Mouse (Mus musculus) CH12.LX (cell line): ENCODE measurements around the gene Il17ra.

ENCODE experiments used
- CHD2 ChIP-seq: IDR thresholded peaks from 2 replicates; pipeline ENCODE4 v1.6.1; 2011; ENCODE audit warnings: low read length, improper control_type of control experiment
- CTCF ChIP-seq, 2 experiments: IDR thresholded peaks in 1 of 2; conservative IDR thresholded peaks in 1 of 2; 2 replicates each; pipeline ENCODE4 v1.5.1; 2011 to 2012; ENCODE audit warnings: low read depth in 2 of 2, low read length in 2 of 2, improper control_type of control experiment in 1 of 2, inconsistent platforms in 1 of 2, mild to moderate bottlenecking in 1 of 2, moderate library complexity in 1 of 2
- EP300 ChIP-seq: IDR thresholded peaks from 2 replicates; pipeline ENCODE4 v1.6.1; 2011; ENCODE audit warnings: low read length, improper control_type of control experiment
- JUND ChIP-seq: conservative IDR thresholded peaks from 2 replicates; pipeline ENCODE4 v1.6.1; 2011; ENCODE audit warnings: low read depth, low read length, improper control_type of control experiment
- KAT2A ChIP-seq: IDR thresholded peaks from 2 replicates; pipeline ENCODE4 v1.6.1; 2012; ENCODE audit warnings: low read length, improper control_type of control experiment, inconsistent platforms; ENCODE audit not compliant: insufficient replicate concordance
- NRF1 ChIP-seq: IDR thresholded peaks from 2 replicates; pipeline ENCODE4 v1.6.1; 2014; ENCODE audit warnings: low read depth, mild to moderate bottlenecking, inconsistent platforms, low read length, improper control_type of control experiment, moderate library complexity
- POLR2A ChIP-seq: IDR thresholded peaks from 2 replicates; pipeline ENCODE4 v1.6.1; 2011; ENCODE audit warnings: low read depth, mild to moderate bottlenecking, improper control_type of control experiment, low read length
- SIN3A ChIP-seq: IDR thresholded peaks from 2 replicates; pipeline ENCODE4 v1.6.1; 2012; ENCODE audit warnings: low read length, improper control_type of control experiment, inconsistent platforms
- USF2 ChIP-seq: conservative IDR thresholded peaks from 2 replicates; pipeline ENCODE4 v1.6.1; 2011; ENCODE audit warnings: low read depth, low read length, improper control_type of control experiment

GRCm38 (mm10) chr6:120463086-120463871, at the start of gene Il17ra:
- TF ChIP-seq CHD2 = no peak
- TF ChIP-seq EP300 = no peak
- TF ChIP-seq USF2 = no peak
- peak; percentile 42; the same call in 1 of the 2 replicates for TF ChIP-seq SIN3A
- no peak for TF ChIP-seq JUND
- peak; percentile 92 for TF ChIP-seq POLR2A
- peak; percentile 36; the same call in 1 of the 2 replicates for TF ChIP-seq NRF1
- 0 out of 2 replicates have a peak, but pooled peaks have one; percentile 40 for TF ChIP-seq KAT2A
- TF ChIP-seq CTCF (conservative IDR thresholded peaks at IDR 0.05 in 1 of 2, IDR thresholded peaks at IDR 0.05 in 1 of 2; ENCODE audit: low read depth in 2 of 2, low read length in 2 of 2) = 0 out of 4 replicates have a peak, but pooled peaks of 1 of the 2 experiments have one; percentile 6
